Mouse (Mus musculus) mature B cell (primary cell): ENCODE results near the gene Obscn.

Experiments
- in situ Hi-C: fragments of 300-500 bp; cut with MboI; formaldehyde crosslinking; loops from 2 replicates; pipeline ENCODE4 v1.14.3; 2019

Gene Obscn

DNA sequence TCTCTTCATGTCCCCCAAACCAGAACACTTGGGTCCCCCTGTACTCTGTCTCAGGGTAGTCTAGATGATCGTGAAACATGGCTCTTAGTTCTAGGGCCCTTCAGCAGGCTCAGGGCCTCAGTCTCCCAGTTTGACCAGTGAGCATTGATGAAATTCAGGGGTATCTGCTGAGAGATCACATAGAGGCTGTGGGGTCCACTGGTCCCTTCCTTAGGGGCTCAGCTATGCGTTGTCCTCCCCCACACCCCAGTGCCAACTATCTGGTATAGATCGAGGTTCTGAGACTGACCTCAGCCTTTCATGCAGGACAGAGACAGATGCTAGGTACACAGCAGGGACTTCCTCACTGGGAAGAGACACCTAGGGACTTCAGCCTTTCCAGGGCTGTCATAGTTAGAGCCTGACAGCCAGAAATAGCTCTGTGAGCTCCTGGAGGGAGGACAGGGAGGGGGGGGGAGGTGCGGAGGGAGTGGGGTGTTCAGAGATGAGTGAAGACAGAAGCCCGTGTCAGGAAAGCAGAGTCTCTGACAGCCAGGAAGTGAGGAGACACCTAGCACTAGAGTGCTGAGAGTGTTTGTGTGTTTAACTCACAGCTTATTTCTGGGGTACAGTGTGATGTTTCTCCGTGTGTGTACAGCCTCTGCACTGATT, 152.4 kb downstream of the Obscn start:
- in situ Hi-C loops = no loop called here

DNA sequence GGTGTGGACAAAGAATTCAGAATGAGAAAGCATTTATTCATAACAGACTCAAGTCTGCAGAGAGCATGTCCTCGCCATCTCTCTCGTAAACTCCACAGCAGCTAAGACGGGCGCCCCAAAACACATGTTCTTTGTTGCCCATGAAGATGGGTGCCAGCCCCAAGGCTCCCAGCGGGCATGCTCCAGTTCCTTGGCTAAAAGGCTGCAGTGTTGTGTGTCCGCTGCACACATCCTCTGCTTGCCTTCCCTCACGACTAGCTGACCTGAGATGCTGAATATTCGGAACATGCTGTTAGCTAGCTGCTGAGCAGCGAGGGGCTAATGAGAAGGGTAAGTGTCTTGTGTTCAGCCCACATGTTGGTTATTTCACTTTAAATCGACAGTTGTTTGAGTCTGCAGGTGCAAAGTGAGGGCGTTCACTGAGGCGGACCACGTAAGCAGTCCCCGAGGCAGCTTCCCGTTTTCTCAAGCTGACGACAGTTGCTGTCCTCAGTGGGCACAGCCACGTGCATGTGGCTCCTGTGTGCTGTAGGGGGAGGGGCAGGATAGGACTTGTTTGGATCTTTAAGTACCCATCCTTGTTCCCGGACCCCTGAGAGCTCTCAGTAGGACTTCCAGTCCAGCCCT, 153.6 kb downstream of the Obscn start:
- in situ Hi-C loops = no loop called here

DNA sequence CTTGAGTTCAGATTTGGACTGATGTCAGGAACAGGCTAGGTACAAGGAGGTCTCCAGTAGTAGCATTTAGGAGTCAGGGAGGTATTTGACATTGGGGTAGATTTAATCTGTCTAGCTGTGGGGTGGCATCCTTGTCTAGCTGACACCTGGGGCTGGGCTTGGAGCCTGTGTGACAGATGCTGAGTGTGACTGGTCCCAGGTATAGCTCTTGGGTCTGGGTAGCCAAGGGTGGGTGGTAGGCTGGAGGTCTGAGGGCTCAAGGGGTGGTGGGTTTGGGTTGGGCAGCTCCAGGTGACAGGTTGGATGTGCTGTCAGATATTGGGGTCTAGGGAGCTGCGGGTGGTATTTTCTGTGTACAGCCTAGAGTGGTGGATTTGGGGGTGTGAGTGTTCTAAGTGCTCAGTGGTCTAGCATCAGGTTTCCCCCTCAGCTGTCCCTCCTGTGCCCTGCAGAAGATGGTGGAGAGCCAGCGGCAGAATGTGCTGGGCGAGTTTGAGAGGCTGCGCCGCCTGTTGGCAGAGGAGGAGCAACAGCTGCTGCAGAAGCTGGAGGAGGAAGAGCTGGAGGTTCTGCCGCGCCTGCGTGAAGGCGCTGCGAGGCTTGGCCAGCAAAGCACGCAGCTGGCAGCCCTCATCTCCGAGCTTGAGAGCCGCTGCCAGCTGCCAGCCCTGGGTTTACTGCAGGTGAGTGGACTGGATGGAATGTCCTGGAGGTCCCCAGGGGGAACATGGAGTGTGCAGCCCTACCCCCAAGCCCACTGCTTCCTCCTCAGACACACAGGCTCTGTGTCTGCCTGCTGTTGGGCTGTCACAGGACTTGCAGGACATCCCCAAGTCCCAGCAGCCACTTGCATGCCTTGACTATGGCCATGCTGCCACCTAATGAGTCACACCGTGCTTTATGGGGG, 154.4 kb downstream of the Obscn start:
- in situ Hi-C loops = no loop called here

DNA sequence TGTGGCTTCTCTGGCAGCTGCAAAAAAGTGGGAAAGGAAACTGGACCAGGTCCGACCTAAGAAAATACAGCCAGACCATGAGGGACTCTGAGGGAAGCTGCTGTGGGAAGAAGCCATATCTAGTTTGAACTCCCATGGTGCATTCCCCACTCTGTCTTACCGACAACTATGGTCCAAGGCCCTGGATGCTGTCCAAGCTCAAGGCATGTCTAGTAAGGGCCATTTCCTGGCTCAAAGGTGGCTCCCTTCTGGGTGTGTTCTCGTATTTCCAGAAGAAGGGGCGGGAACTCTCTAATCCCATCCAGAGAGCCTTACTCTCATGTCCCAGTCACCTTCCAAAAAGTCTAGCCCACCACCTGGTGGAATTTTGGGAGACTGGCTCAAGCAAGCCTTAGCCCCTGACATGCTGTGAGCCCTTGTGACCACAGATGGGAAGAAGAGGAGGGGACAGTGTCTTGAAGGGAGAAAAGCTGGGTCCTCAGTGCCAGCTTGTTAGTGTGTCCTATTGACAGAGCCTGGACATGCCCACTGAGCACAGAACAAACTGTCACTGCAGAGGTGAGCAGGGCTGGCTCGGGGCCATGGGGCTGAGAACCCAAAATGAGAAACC, 155.7 kb downstream of the Obscn start:
- in situ Hi-C loops = no loop called here

DNA sequence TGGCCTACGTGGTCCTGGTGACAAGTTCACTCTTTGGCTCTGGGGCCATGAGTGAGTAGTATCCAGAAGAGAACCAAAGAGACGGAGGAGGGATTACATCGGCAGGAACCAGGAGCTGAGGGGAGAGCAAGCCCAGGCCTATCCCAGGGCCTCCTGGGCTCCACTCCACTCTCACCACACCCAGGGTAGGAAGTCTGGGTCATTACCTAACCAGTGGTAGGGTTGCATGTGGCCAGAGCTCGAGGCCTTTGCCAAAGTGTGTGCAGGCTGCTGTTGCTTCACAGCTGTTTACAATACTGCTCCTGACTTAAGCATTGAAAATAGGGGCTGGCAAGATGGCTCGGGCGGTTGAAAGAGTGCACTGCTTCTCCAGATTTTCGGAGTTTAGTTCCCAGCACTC, 156.5 kb downstream of the Obscn start:
- in situ Hi-C loops = no loop called here

DNA sequence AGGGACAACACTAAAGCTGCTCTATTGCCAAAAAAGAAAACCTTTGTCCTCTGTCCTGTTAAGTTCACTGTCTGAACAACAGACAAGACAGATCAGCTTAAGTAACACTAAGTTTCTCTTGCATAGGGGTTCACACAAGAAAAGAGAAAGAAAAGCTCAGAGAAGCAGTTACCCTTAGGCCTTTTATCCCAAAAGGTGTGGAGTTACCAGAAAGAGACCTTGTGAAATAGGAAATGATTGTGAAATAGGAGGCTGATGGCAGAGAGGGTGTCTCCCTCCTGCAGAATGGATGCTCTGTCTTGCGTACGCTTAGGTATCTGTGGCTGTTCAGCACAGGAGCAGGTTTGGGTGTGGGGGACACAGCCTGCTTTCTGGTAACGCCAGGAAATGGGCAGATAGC, 157.0 kb downstream of the Obscn start:
- in situ Hi-C loops = no loop called here

DNA sequence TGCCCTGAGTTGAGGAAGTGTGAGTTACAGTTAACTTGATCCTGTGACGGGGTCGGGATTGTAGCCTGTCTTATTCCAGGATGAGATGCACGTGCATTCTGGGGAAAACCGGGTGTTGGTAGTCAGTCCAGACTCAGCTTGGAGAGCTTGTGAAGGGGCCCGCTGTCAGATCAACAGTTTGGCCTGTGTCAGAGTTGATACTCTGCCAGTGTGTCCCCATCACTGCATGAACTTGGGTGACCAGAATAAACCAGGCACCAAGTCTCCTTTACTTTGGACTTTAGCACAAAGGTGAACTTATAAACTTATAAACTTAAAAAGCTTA, 157.5 kb downstream of the Obscn start:
- in situ Hi-C loops = no loop called here

DNA sequence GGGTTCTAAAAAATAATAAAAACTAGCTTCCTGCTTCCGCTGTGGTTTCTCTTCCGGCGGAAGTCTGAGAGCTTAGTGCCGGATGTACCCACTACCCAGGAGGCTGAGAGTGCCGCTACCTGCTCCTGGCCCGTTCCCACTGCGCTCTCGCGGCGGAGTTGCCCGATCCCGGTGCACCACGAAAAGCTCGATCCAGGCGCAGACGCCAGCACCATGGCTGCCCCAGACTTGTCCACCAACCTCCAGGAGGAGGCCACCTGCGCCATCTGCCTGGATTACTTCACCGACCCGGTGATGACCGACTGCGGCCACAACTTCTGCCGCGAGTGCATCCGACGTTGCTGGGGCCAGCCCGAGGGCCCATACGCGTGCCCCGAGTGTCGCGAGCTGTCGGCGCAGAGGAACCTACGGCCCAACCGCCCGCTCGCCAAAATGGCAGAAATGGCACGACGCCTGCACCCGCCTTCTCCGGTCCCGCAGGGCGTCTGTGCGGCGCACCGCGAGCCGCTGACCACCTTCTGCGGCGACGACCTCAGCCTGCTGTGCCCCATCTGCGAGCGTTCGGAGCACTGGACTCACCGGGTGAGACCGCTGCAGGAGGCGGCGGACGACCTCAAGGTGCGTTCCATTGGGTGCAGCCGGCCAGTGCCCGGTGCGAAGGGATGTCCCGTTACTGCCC, 158.0 kb downstream of the Obscn start, which contains the start of gene Trim11:
Gene Trim11 (plus strand): TSS at position 67 of the 679 bp plus-strand sequence.
- in situ Hi-C loops = no loop called here

DNA sequence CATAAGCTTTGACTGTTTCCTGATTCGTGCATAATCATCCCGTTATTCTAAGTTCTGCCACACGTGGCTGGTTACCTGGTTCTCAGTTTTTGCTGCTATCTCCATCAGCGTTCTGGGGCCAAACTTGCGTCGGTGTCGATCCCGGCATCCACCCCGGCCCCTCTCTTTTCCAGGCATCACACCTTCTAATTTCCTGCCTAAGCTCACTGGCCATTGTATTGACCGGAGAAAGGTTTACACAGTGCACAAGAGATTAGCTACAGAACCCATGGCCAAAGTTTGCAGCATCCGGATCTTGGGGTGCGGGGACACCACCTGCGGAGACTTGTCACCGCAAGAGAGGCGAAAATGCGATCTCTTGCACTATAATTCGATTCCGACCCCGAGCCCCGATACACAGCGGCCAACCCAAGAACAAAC, 158.6 kb downstream of the Obscn start:
- in situ Hi-C loops = no loop called here

DNA sequence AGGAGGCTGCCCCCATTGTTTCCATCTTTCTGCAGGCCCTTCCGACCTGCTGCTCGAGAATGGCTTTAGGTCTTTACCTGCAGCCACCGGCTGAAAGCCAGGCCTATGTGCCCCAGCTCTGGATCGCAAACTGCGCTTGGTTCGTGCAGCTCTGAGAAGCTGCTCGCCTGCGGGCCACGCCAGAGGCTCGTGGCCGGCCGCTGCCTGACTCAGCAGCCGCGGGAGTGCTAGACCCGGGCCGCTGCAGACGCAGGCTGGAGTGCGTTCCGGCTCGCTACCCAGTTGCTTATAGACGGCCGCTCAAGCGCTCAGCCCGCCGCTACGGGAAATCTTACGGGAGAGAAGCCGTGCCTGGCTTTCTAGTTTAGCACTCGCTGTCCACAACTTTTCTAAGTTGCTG, 159.1 kb downstream of the Obscn start:
- in situ Hi-C loops = no loop called here

DNA sequence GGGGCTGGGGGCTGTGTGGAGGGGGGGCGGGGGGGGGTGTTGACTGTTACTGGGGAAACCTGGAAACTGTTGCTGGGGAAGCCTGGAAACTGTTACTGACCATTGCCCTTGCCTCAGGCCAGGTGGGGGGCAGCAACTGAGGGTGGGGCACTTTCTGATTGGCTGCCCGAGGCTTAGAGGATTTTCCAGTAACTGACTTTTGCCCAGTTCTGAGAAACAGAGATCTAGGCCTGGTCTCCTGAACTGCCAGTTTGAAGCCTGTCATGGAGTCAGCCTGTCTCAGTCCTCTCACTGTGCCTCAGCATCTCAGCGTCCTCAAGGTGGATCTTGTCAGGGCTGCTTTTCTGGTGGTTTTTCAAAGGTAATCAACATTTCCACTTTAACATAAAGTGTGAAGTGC, 161.8 kb downstream of the Obscn start:
- in situ Hi-C loops = no loop called here

DNA sequence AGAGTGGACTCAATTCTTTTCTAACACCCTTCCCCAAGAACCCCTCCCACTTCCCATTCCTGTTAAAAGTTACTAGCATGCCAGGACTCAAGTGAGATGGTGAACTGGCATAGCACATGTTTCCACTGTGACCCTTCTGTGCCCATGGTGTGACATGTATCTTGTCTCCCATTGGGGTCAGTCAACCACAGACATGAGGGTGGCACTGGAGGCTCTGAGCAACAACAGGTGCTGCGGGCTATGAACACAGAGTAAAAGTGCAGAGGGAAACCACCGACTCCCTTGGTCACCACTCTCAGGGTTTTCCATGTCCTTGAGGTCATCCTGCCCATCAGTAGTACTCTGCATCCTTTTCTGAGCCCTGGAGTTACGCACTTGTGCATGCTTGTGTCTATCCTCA, 164.4 kb downstream of the Obscn start:
- in situ Hi-C loops = no loop called here

DNA sequence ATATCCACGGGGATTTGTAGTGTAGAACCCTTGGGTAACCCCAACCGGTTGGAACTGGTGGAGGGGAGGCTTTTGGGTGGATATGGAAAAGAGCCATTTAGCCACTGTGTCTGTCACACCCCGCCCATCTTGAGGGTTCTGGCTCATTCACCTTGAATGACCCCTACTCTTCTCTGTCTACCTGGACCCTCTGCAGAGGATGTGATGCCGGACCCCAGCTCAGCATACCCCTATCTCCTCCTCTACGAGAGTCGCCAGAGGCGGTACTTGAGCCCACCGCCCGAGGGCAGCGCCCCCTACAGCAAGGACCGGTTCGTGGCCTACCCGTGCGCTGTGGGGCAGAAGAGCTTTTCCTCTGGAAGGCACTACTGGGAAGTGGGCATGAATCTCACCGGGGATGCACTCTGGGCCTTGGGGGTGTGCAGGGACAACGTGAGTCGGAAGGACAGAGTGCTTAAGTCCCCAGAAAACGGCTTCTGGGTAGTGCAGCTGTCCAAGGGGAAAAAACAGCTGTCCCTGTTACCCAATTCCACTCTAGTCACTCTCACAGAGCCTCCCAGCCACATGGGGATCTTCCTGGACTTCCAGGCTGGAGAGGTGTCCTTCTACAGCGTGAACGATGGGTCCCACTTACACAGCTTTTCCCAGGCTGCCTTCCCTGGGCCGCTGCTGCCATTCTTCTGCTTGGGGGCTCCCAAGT, 165.2 kb downstream of the Obscn start:
- in situ Hi-C loops = no loop called here

DNA sequence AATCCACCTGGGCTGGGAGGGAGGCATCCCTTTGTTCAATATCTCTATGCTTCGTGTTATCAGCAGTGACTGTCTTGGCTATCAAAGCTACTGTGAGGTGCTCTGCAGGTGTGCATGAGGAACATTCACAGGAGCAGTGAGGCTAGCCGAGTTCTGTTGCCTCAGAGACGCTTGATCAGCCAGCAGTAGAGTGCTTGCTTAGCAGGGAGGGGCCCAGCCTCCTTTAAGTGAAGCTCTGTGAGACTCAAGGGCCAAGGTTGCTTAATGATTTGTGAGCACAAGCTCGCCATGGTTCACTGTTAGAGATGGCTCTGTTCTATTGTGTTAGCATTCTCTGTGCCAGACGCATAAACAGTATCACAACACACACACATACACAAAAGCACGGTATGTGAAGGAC, 166.5 kb downstream of the Obscn start:
- in situ Hi-C loops = no loop called here

DNA sequence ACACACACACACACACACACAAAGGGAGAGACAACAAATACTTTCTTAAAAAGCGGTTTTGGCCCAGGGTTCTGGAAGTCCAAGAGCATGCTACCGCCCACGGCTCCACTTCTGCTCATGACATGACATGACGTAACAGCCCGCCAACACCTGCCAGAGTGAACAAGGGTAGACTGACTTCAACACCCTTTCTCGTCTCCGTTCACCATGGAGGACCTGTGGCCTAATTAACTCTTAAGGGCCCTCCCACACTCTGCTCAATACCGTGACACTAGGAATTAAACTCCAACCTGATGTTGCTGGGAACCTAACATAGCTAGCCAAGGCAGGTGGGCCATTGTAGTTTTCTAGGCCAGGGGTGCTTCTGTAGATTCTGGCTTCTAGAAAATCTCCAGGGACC, 167.2 kb downstream of the Obscn start:
- in situ Hi-C loops = no loop called here

DNA sequence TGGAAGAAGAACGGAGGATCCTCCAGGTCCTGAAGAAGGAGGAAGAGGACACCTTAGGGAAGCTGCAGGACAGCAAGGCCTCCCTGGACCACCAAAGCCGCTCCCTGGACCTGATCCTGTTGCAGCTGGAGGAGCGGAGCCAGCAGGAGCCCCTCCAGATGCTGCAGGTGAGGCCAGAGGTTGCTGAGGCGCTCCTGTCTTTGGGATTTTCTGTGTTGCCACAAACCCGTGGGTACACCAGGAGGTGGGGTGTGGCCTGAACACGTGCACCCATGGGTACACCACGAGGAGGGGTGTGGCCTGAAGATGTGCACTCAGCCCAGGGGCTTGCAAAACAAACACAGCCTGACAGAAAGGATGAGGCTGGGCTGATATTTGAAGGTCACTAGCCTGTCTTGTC, 167.7 kb downstream of the Obscn start:
- in situ Hi-C loops = no loop called here

DNA sequence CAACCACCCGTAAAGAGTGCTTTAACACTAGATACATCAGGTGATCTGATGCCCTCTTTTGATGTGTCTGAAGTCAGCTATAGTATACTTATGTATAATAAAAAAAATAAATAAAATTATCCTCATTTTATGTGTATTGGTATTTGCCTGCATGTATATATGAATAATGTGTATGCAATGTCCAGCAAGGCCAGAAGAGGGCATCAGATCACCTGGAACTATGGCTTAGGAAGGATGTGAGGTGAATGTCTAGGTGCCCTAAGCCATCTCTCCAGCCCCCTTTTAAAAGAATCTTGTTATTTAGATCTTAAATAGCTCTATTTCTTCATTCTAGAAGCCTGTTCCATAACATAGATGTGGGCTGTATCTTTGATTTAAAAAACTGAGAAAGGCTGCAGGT, 168.9 kb downstream of the Obscn start:
- in situ Hi-C loops = no loop called here

DNA sequence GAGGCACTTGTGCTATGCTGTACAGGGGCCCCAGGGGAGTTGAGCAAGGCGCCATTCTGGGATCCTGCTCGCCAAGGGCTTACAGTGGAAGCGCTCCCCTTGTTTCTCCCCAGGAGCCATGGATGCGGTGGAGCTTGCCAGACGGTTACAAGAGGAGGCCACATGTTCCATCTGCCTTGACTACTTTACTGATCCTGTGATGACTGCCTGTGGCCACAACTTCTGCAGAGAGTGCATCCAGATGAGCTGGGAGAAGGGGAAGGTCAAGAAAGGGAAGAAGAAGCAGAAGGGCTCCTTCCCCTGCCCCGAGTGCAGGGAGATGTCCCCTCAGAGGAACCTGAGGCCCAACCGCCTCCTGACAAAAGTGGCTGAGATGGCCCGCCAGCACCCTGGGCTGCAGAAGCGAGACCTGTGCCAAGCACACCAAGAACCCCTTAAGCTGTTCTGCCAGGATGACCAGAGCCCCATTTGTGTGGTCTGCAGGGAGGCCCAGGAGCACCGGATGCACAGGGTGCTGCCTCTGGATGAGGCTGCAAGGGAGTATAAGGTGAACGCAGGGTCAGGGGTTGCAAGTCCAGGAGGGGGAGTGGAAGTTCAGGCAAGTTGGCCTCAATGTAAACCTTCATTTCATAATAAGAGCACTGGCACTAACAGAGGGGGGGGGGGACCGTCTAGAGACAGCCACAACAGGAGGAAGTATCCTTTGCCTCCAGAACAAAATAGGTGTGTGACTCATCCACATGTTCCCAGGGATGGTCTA, 171.0 kb downstream of the Obscn start:
- in situ Hi-C loops = no loop called here

DNA sequence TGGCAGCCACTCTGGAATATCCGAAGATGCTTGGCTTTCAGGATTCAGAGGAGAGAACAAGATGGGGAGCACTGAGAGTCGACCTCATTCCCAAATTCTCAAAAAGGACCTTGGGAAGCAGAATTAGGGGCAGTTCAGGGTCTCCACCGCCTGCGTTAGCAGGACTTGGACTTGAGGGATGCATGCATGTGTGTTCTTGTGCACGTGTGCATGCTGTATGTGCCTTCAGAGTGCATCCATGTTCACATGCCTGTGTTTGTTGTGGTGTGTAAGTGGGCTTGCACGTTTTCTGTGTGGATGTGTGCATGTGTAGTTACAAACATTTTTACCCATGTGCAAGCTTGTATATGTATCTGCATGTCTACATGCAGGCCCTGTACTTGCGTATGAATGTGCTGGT, 172.0 kb downstream of the Obscn start:
- in situ Hi-C loops = no loop called here

DNA sequence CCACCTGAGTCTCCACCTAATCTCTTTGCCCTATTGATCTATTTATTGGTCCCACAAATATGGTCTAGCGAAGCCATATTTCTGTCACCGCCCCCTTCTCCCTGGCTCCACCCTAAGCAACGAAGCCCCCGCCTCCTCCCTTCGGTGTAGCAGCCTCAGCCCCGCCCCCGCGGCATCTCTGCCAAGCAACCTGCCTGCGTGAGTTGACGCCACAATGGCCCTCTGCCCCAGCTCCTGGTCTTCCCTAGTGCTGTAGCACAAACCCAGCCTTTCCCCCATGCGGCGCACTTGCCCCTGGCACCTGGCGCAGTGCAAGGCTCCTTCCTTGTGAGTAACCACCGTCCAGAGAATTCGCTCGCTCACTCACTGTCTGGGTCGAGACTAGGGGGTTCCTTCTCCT, 172.7 kb downstream of the Obscn start:
- in situ Hi-C loops = no loop called here
